Mouse (Mus musculus) heart, embryonic 14.5 days (tissue): ENCODE measurements around the gene Ralgapa2. TPM values are rescaled to one million over a fixed set of nuclear protein-coding genes. Genes with fewer than 3 reads are reported as not detected.

Experiments used
- ATAC-seq: fragments of 200-750 bp; cut with Nextera tagmentation; 2 replicates; pipeline ENCODE4 v1.8.0; 2017; ENCODE audit warnings: low read depth, moderate TSS enrichment; ENCODE audit not compliant: insufficient number of reproducible peaks, insufficient read depth, low FRiP score
- H3K27ac ChIP-seq, 2 experiments: fragments of 200-500 bp in 1 of 2; fragments of 300-500 bp in 1 of 2; sonication (generic) in 1 of 2; replicated peaks in 1 of 2; 2 replicates each; pipeline ENCODE4 v1.5.1; 2012 to 2014; ENCODE audit warnings: low read depth in 2 of 2, low read length in 2 of 2, control low read depth in 1 of 2, mild to moderate bottlenecking in 1 of 2, mixed read lengths in 1 of 2; ENCODE audit not compliant: control insufficient read depth in 1 of 2, insufficient read depth in 1 of 2
- H3K27me3 ChIP-seq: fragments of 300-500 bp; sonication (generic); 2 replicates; pipeline ENCODE4 v1.6.1; 2014; ENCODE audit warnings: mild to moderate bottlenecking, low read length, control low read depth; ENCODE audit not compliant: control insufficient read depth, insufficient read depth
- H3K36me3 ChIP-seq: fragments of 300-500 bp; sonication (generic); 2 replicates; pipeline ENCODE4 v1.6.1; 2014; ENCODE audit warnings: mild to moderate bottlenecking, control low read depth, low read length, mixed read lengths; ENCODE audit not compliant: control insufficient read depth, insufficient read depth
- H3K4me1 ChIP-seq, 2 experiments: fragments of 200-500 bp in 1 of 2; fragments of 300-500 bp in 1 of 2; sonication (generic) in 1 of 2; 2 replicates each; pipeline ENCODE4 v1.6.1; 2012 to 2014; ENCODE audit warnings: low read length in 2 of 2, control low read depth in 1 of 2, mixed read lengths in 1 of 2; ENCODE audit not compliant: control insufficient read depth in 2 of 2, insufficient read depth in 2 of 2
- H3K4me2 ChIP-seq: fragments of 300-500 bp; sonication (generic); 2 replicates; pipeline ENCODE4 v1.6.1; 2014; ENCODE audit warnings: mild to moderate bottlenecking, low read length
- H3K4me3 ChIP-seq, 2 experiments: fragments of 200-500 bp in 1 of 2; fragments of 300-500 bp in 1 of 2; sonication (generic) in 1 of 2; 2 replicates each; pipeline ENCODE4 v1.5.1; 2012 to 2014; ENCODE audit warnings: low read length in 2 of 2, mild to moderate bottlenecking in 2 of 2, control low read depth in 1 of 2, low read depth in 1 of 2, moderate library complexity in 1 of 2; ENCODE audit not compliant: control insufficient read depth in 1 of 2, insufficient read depth in 1 of 2
- H3K9ac ChIP-seq: fragments of 300-500 bp; sonication (generic); 2 replicates; pipeline ENCODE4 v1.6.1; 2014; ENCODE audit warnings: mild to moderate bottlenecking, low read length
- H3K9me3 ChIP-seq: fragments of 300-500 bp; sonication (generic); 2 replicates; pipeline ENCODE4 v1.6.1; 2016; ENCODE audit warnings: low read length, control low read depth; ENCODE audit not compliant: control insufficient read depth
- WGBS: fragments of 180-500 bp; shearing (Covaris S2); extraction: QIAGEN DNeasy Blood & Tissue Kit; methylation state at CpG from one replicate; pipeline ENCODE4 v1.1.7; 2014; 5-methylcytosine and 5-hydroxymethylcytosine counted together
- polyA plus RNA-seq: library from polyadenylated mRNA; unstranded; fragments of >200 nt; fragmentation: Nextera tagmentation; extraction: Ambion mirVana; gene quantifications from 2 replicates; pipeline ENCODE4 v1.2.1, GENCODE M21; 2014

Gene Ralgapa2
- polyA plus RNA-seq, 1 experiment from 2014 or later, result 11.0 TPM

DNA sequence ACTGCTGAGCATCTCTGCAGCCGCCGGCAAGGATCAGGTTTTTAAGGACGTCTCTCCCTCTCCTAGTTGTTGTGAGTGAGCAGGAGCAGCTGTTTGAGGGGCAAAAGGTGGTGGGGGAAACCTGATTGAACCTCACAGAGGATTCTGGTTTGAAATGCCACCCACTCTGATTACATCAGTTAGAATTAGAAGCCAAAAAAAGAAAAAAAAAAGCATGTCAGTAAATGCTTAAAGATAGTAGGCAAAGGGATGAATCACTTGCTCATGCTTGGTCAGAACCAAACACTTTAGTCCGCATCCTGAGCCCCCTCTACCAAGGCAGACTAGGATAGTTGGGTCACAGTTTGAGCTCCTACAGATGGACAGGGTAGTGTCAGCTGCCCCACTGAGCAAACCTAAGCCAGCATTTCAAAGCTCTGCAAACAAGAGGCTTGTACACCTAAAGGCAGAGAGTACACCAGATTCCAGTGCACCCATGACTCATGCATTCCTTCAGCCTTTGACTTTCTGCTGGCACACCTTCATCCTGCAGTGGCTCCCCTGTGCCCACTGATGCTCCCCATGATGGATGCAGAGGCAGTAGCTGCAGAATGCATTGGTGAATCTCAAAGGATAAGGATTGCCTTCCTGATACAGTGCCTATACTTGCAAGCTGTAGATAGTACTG, 265.6 kb downstream of the Ralgapa2 start:
- H3K27ac ChIP-seq, result no peak overlapping the region
- H3K9ac ChIP-seq, result no peak overlapping the region
- H3K27me3 ChIP-seq, result no peaks in the 10 kb centered on the region
- H3K9me3 ChIP-seq, result no peaks in the 10 kb centered on the region
- no peak overlapping the region for H3K4me2 ChIP-seq
- H3K36me3 ChIP-seq, result peaks cover 23% of the 10 kb centered on the region
- WGBS, result 70% methylated on average over 4 of the region's 4 CpGs
- H3K4me3 ChIP-seq, result no peak overlapping the region
- peaks cover 4 to 18% of the 10 kb centered on the region in 2 experiments; a peak in 2 of 4 replicates for H3K4me1 ChIP-seq
- no peak for ATAC-seq

- H3K4me1 ChIP-seq, result peaks cover 4 to 18% of the 10 kb centered on the region in 2 experiments; a peak in 2 of 4 replicates
- H3K27ac ChIP-seq, result no peak overlapping the region
- no peak overlapping the region for H3K4me2 ChIP-seq
- H3K4me3 ChIP-seq, result no peak overlapping the region
- no peaks in the 10 kb centered on the region for H3K27me3 ChIP-seq
- WGBS, result 35% methylated on average over 7 of the region's 7 CpGs
- peaks cover 27% of the 10 kb centered on the region for H3K36me3 ChIP-seq
- no peaks in the 10 kb centered on the region for H3K9me3 ChIP-seq
- no peak overlapping the region for H3K9ac ChIP-seq
- ATAC-seq, result no peak
These were observed 266.7 kb downstream of the Ralgapa2 start for GRCm38 (mm10) chr2:146245401-146245800.

GRCm38 (mm10) chr2:146244049-146244448, 268.1 kb downstream of the Ralgapa2 start:
- Histone ChIP-seq H3K4me2 (no peak overlapping the region), H3K9me3 (no peaks in the 10 kb centered on the region), H3K27ac (no peak overlapping the region), H3K4me1 (peaks cover 4 to 18% of the 10 kb centered on the region in 2 experiments; a peak in 2 of 4 replicates), H3K27me3 (no peaks in the 10 kb centered on the region), H3K9ac (no peak overlapping the region), H3K4me3 (no peak overlapping the region), H3K36me3 (peaks cover 27% of the 10 kb centered on the region)
- WGBS, result 97% methylated on average over 2 of the region's 2 CpGs
- ATAC-seq, result no peak

GRCm38 (mm10) chr2:146239196-146239747, 272.9 kb downstream of the Ralgapa2 start:
- no peak overlapping the region for H3K27ac ChIP-seq
- no peaks in the 10 kb centered on the region for H3K27me3 ChIP-seq
- H3K4me3 ChIP-seq, result no peak overlapping the region
- no peak overlapping the region for H3K4me2 ChIP-seq
- H3K4me1 ChIP-seq, result no peaks in the 10 kb centered on the region
- peaks cover 14% of the 10 kb centered on the region for H3K36me3 ChIP-seq
- H3K9me3 ChIP-seq, result no peaks in the 10 kb centered on the region
- H3K9ac ChIP-seq, result no peak overlapping the region
- 89% methylated on average over 4 of the region's 4 CpGs for WGBS
- ATAC-seq, result no peak

- H3K4me2 ChIP-seq, result no peak overlapping the region
- no peak for ATAC-seq
- WGBS, result 85% methylated on average over 2 of the region's 2 CpGs
- H3K27me3 ChIP-seq, result peaks cover 28% of the 10 kb centered on the region
- H3K9me3 ChIP-seq, result no peaks in the 10 kb centered on the region
- no peak overlapping the region for H3K4me3 ChIP-seq
- H3K9ac ChIP-seq, result no peak overlapping the region
- no peaks in the 10 kb centered on the region for H3K36me3 ChIP-seq
- H3K4me1 ChIP-seq, result no peaks in the 10 kb centered on the region
- no peak overlapping the region for H3K27ac ChIP-seq
These were observed 280.7 kb downstream of the Ralgapa2 start for GRCm38 (mm10) chr2:146231485-146231884.

DNA sequence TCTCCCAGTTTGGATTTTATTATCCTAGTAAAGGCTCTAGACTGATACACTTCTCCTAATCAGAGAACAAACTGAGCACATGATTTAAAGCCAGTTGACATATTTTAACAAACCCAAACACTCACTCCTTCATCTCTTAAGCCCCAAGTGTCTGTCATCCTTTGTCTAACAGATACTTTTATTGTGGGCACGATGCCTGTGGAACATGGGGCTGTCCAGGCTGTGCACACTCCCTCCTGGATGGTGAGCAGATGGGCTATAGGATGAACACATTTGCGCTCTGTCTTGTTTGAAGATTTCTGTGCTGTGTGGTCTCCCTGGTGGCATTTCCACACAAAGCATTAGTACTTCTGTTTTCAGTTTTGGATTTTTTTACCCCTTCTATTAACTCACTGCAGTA, 283.7 kb downstream of the Ralgapa2 start:
- no peak overlapping the region for H3K9ac ChIP-seq
- peaks cover 58% of the 10 kb centered on the region for H3K27me3 ChIP-seq
- H3K4me1 ChIP-seq, result peaks cover 0 to under 1% of the 10 kb centered on the region in 2 experiments; a peak in 2 of 4 replicates
- H3K36me3 ChIP-seq, result no peaks in the 10 kb centered on the region
- 69% methylated on average over 2 of the region's 2 CpGs for WGBS
- H3K4me3 ChIP-seq, result no peak overlapping the region
- ATAC-seq, result no peak
- no peak overlapping the region for H3K27ac ChIP-seq
- no peak overlapping the region for H3K4me2 ChIP-seq
- no peaks in the 10 kb centered on the region for H3K9me3 ChIP-seq

GRCm38 (mm10) chr2:146227646-146228045, 284.5 kb downstream of the Ralgapa2 start:
- WGBS, result 54% methylated on average over 3 of the region's 3 CpGs
- no peak for ATAC-seq
- H3K9ac ChIP-seq, result no peak overlapping the region
- no peaks in the 10 kb centered on the region for H3K9me3 ChIP-seq
- H3K27ac ChIP-seq, result no peak overlapping the region
- peaks cover 66% of the 10 kb centered on the region for H3K27me3 ChIP-seq
- peaks cover 0 to 9% of the 10 kb centered on the region in 2 experiments; a peak in 3 of 4 replicates for H3K4me1 ChIP-seq
- H3K4me2 ChIP-seq, result no peak overlapping the region
- no peak overlapping the region for H3K4me3 ChIP-seq
- H3K36me3 ChIP-seq, result no peaks in the 10 kb centered on the region
